Mouse (Mus musculus) forebrain, embryonic 10.5 days (tissue): ENCODE results near the gene Cbx5. TPM values are rescaled to one million over a fixed set of nuclear protein-coding genes. Genes with fewer than 3 reads are reported as not detected.
"Not testable (repeated sequence)": the region's sequence is repeated elsewhere in the genome, so short reads cannot be mapped to it uniquely, and the experiment has no call there.

Experiments
- DNase-seq: peaks from one replicate; pipeline ENCODE4 v3.0.0-alpha.2; 2017; ENCODE audit warnings: low spot score; ENCODE audit errors: extremely low spot score
- H3K27ac ChIP-seq: fragments of 300-500 bp; sonication (generic); 2 replicates; pipeline ENCODE4 v1.5.1; 2016; ENCODE audit warnings: mild to moderate bottlenecking
- H3K27me3 ChIP-seq: fragments of 300-500 bp; sonication (generic); 2 replicates; pipeline ENCODE4 v1.6.1; 2016; ENCODE audit warnings: mild to moderate bottlenecking; ENCODE audit not compliant: poor library complexity, severe bottlenecking
- H3K36me3 ChIP-seq: fragments of 300-500 bp; sonication (generic); replicated peaks from 2 replicates; pipeline ENCODE4 v1.6.1; 2016; ENCODE audit warnings: mild to moderate bottlenecking, moderate library complexity
- H3K4me1 ChIP-seq: fragments of 300-500 bp; sonication (generic); 2 replicates; pipeline ENCODE4 v1.6.1; 2016
- H3K4me3 ChIP-seq: fragments of 300-500 bp; sonication (generic); 2 replicates; pipeline ENCODE4 v1.5.1; 2016; ENCODE audit warnings: mild to moderate bottlenecking, moderate library complexity
- H3K9me3 ChIP-seq: fragments of 300-500 bp; sonication (generic); 2 replicates; pipeline ENCODE4 v1.6.1; 2016; ENCODE audit warnings: mild to moderate bottlenecking, moderate library complexity
- WGBS: fragments of 180-500 bp; shearing (Covaris S2); methylation state at CpG from one replicate; pipeline ENCODE4 v1.1.7; 2016; 5-methylcytosine and 5-hydroxymethylcytosine counted together
- polyA plus RNA-seq: library from polyadenylated mRNA; unstranded; fragments of >200 nt; fragmentation: Nextera tagmentation; extraction: Ambion mirVana; gene quantifications from 2 replicates; pipeline ENCODE4 v1.2.1, GENCODE M21; 2016

Gene Cbx5
- polyA plus RNA-seq, 1 experiment from 2014 or later: 212 TPM

- Histone ChIP-seq H3K27ac (no peak overlapping the region), H3K4me1 (peaks cover 19% of the 10 kb centered on the region), H3K27me3 (peaks cover 29% of the 10 kb centered on the region), H3K4me3 (no peak overlapping the region), H3K9me3 (no peaks in the 10 kb centered on the region), H3K36me3 (no peaks in the 10 kb centered on the region)
- WGBS: 77% methylated on average over 1 of the region's 1 CpGs
- DNase-seq: no peak
Observed at GRCm38 (mm10) chr15:103259989-103260388, 20.4 kb upstream of the Cbx5 start.

- no peak for DNase-seq
- no peaks in the 10 kb centered on the region for H3K9me3 ChIP-seq
- WGBS: 89% methylated on average over 5 of the region's 5 CpGs
- H3K4me3 ChIP-seq: no peak overlapping the region
- H3K27ac ChIP-seq: no peak overlapping the region
- H3K36me3 ChIP-seq: no peaks in the 10 kb centered on the region
- peaks cover 25% of the 10 kb centered on the region for H3K4me1 ChIP-seq
- peaks cover 37% of the 10 kb centered on the region for H3K27me3 ChIP-seq
Observed at GRCm38 (mm10) chr15:103259162-103259561, 19.5 kb upstream of the Cbx5 start.

GRCm38 (mm10) chr15:103257790-103258728 lies 18.4 kb upstream of the Cbx5 start, which contains the start of gene Nfe2:
Gene Nfe2, minus strand, starts transcription at chr15:103258403.
- Histone ChIP-seq H3K4me1 (peaks cover 25% of the 10 kb centered on the region), H3K4me3 (peak within 1 kb of the TSS; percentile 33), H3K27me3 (peaks cover 47% of the 10 kb centered on the region), H3K36me3 (no peaks in the 10 kb centered on the region), H3K9me3 (no peaks in the 10 kb centered on the region), H3K27ac (peak within 1 kb of the TSS; percentile 40)
- no peak for DNase-seq
- 15% methylated on average over 15 of the region's 15 CpGs for WGBS

GRCm38 (mm10) chr15:103256210-103256986 lies 16.8 kb upstream of the Cbx5 start:
- Histone ChIP-seq H3K4me3 (no peak overlapping the region), H3K4me1 (peaks cover 25% of the 10 kb centered on the region), H3K9me3 (no peaks in the 10 kb centered on the region), H3K27ac (no peak overlapping the region), H3K36me3 (no peaks in the 10 kb centered on the region), H3K27me3 (peaks cover 47% of the 10 kb centered on the region)
- DNase-seq: no peak
- WGBS: 88% methylated on average over 6 of the region's 6 CpGs

- H3K27ac ChIP-seq: peak overlapping the region; percentile 81
- peak overlapping the region; percentile 57 for H3K4me3 ChIP-seq
- H3K9me3 ChIP-seq: no peaks in the 10 kb centered on the region
- 1% methylated on average over 25 of the region's 25 CpGs for WGBS
- H3K27me3 ChIP-seq: peaks cover 47% of the 10 kb centered on the region
- DNase-seq: peak; percentile 49
- peaks cover 6% of the 10 kb centered on the region for H3K36me3 ChIP-seq
- H3K4me1 ChIP-seq: peaks cover 33% of the 10 kb centered on the region
Observed at GRCm38 (mm10) chr15:103255169-103255568, 15.6 kb upstream of the Cbx5 start.

- peaks cover 20% of the 10 kb centered on the region for H3K36me3 ChIP-seq
- H3K4me1 ChIP-seq: peaks cover 30% of the 10 kb centered on the region
- H3K4me3 ChIP-seq: no peak overlapping the region
- 90% methylated on average over 1 of the region's 1 CpGs for WGBS
- H3K27me3 ChIP-seq: peaks cover 44% of the 10 kb centered on the region
- no peak overlapping the region for H3K27ac ChIP-seq
- no peaks in the 10 kb centered on the region for H3K9me3 ChIP-seq
- DNase-seq: no peak
Observed at GRCm38 (mm10) chr15:103253352-103253751, 13.7 kb upstream of the Cbx5 start.

- peaks cover 38% of the 10 kb centered on the region for H3K27me3 ChIP-seq
- H3K36me3 ChIP-seq: peaks cover 27% of the 10 kb centered on the region
- H3K9me3 ChIP-seq: no peaks in the 10 kb centered on the region
- H3K4me1 ChIP-seq: peaks cover 24% of the 10 kb centered on the region
- no peak overlapping the region for H3K4me3 ChIP-seq
- WGBS: 90% methylated on average over 3 of the region's 3 CpGs
- H3K27ac ChIP-seq: no peak overlapping the region
- no peak for DNase-seq
Observed at GRCm38 (mm10) chr15:103252660-103253059, 13.0 kb upstream of the Cbx5 start.

GRCm38 (mm10) chr15:103251595-103251994 lies 12.0 kb upstream of the Cbx5 start:
- peaks cover 23% of the 10 kb centered on the region for H3K4me1 ChIP-seq
- peaks cover 29% of the 10 kb centered on the region for H3K27me3 ChIP-seq
- no peak overlapping the region for H3K27ac ChIP-seq
- no peaks in the 10 kb centered on the region for H3K9me3 ChIP-seq
- H3K36me3 ChIP-seq: peaks cover 38% of the 10 kb centered on the region
- H3K4me3 ChIP-seq: no peak overlapping the region
- WGBS: 96% methylated on average over 1 of the region's 1 CpGs
- no peak for DNase-seq

- peak overlapping the region; percentile 69 for H3K27ac ChIP-seq
- WGBS: 15% methylated on average over 2 of the region's 2 CpGs
- H3K27me3 ChIP-seq: peaks cover 21% of the 10 kb centered on the region
- H3K36me3 ChIP-seq: peaks cover 51% of the 10 kb centered on the region
- peak overlapping the region; percentile 4; the same call in 1 of the 2 replicates for H3K4me3 ChIP-seq
- no peaks in the 10 kb centered on the region for H3K9me3 ChIP-seq
- DNase-seq: peak; percentile 76
- H3K4me1 ChIP-seq: peaks cover 23% of the 10 kb centered on the region
Observed at GRCm38 (mm10) chr15:103250195-103250740, 10.7 kb upstream of the Cbx5 start.

- H3K27ac ChIP-seq: not testable (repeated sequence)
- peaks cover 57% of the 10 kb centered on the region for H3K36me3 ChIP-seq
- WGBS: 86% methylated on average over 6 of the region's 6 CpGs
Observed at GRCm38 (mm10) chr15:103249511-103249910, 9.9 kb upstream of the Cbx5 start.

GRCm38 (mm10) chr15:103248401-103249313 lies 9.0 kb upstream of the Cbx5 start:
- H3K4me3 ChIP-seq: no peak overlapping the region
- H3K4me1 ChIP-seq: peaks cover 21% of the 10 kb centered on the region
- 89% methylated on average over 28 of the region's 28 CpGs for WGBS
- H3K36me3 ChIP-seq: peaks cover 62% of the 10 kb centered on the region
- DNase-seq: no peak
- no peak overlapping the region for H3K27ac ChIP-seq
- no peaks in the 10 kb centered on the region for H3K9me3 ChIP-seq
- H3K27me3 ChIP-seq: peaks cover 5% of the 10 kb centered on the region; the same call in 1 of the 2 replicates

More at GRCm38 (mm10) chr15:103249511-103249910, 9.9 kb upstream of the Cbx5 start:
- peaks cover 18% of the 10 kb centered on the region for H3K4me1 ChIP-seq
- peaks cover 13% of the 10 kb centered on the region for H3K27me3 ChIP-seq
- DNase-seq, H3K4me3 ChIP-seq, H3K9me3 ChIP-seq: not testable (repeated sequence)
